Mouse (Mus musculus) CH12F3 (cell line): Measurements from ENCODE around the gene Ppp2r5d.

ENCODE experiments used
- in situ Hi-C: fragments of 300-500 bp; cut with MboI; formaldehyde crosslinking; loops from 2 replicates; pipeline ENCODE4 v1.14.3; 2020; ENCODE audit warnings: low sequenced_read_pairs

Gene Ppp2r5d

DNA sequence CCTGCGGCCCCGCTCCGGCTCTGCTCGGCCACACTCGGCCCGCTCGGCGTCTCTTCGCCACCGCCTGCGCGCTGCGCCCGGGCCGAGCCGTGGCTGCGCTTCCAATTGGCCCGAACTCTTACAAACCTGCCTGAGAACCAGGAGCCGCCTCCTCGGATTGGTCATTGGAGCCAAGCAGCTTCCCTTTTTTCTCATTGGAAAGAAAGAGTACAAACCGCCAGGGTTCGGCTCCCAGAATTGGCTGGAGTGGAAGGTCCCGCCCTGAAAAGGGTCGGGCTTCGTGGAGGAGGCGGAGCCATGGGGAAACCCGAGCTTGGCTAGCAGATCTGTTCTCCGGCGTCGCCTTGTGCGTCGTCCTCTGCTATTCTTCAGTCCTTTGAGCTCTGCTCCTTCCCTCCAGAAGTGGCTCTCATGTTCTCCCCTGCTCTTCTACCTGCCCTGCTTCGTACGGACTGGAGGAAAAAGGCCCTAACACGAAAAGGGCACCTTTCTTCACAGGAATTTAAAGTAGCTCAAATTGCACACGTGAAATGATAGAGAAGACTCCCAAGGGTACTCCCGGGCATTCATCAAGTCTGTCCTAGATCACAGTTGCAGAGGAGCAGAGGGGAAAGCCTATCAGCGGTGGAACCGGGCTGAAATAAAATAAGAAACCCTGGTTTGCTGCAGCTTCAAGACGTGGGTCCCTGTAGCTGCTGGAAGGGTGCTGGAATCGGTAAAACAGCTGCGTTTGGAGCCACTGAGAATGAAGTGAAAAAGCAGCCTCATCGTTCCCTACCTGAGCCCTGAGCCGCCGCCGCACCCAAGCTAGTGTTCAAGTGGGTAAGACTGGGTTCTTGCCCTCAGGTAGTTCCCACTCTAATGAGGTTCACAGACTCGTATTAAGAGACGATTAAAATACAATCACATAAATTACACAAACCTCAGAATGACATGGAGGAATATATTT, at the start of gene Ppp2r5d:
Gene Ppp2r5d, minus strand, starts transcription at position 225 of the 949 bp plus-strand sequence.
- in situ Hi-C loops: no loop called here

- in situ Hi-C loops: no loop called here
Observed at GRCm38 (mm10) chr17:46751794-46752556, 47.1 kb upstream of the Ppp2r5d start, which contains the start of gene Cnpy3. Gene Cnpy3 (minus strand): TSS chr17:46752214.

DNA sequence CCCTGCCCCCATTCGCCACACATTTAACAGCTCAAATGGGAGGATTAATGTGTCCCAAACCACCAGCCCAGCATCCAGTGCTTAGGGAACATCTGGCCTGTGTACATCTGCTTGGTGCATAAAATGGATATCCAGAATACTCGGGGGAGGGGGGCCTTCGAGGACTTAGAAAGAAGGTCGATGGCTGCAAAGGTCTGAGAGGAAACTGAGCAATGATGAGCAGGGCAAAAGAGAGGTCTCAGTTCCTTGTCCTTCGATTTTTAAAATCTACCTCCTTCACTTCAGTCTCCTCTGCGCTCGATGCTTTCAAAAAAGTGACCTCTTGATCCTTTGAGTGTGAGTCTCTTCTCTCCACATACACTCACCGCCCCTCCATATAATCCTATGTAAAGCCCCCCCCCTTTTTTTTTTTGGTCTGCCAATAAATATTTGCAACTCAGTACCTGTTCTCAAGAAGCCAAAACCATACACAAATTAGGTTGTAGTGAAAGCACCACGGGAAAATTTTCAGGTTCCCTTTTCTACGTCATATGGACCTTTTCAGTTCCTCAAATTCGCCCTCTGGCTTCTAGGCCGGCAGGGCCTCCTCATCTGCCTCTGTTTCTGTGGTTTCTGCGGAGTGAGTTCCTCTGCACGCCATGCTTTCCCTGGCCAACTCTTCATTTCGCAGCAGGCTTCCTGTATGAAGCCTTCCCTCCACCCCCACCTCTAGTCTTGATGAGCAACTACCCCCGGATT, 46.3 kb upstream of the Ppp2r5d start:
- in situ Hi-C loops: no loop called here

- in situ Hi-C loops: no loop called here
Observed at GRCm38 (mm10) chr17:46750580-46750979, 45.7 kb upstream of the Ppp2r5d start.

- in situ Hi-C loops: no loop called here
Observed at GRCm38 (mm10) chr17:46749282-46749681, 44.4 kb upstream of the Ppp2r5d start.

DNA sequence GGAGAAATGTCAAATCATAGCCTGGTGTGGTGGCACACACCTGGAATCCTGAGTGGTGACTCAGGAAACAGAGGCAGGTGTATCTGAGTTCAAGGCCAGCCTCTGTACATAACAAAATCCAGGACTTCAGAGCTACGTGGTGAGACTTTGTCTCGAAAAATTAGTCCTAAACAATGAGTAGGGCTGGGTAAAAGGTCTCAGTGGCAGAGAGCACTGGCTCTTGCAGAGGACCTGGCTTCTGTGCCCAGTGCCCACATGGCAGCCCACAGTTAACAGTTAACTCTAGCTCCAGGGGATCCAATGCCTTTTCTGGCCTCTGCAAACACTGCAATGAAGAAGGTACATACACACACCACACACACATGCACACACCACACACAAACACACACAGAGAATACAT, 42.9 kb upstream of the Ppp2r5d start:
- in situ Hi-C loops: no loop called here

DNA sequence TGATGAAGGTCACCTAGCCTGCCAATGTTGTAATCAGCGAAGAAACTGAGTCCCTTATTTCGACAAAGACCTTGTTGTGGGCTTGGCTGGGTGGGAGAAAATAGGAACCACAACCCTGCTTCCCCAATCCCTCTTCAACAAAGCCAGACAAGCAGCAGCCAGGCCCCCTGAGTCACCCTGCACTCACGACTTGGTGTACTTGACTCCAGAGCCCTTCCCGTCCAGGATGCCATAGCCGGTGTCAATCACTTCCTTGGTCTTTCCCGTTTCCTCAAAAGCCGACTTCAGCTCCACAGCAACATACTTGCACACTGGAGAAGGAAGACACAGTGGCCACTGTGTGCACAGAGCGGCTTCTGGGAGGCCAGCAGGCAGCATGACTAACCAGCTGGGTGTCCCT, 42.3 kb upstream of the Ppp2r5d start:
- in situ Hi-C loops: no loop called here

DNA sequence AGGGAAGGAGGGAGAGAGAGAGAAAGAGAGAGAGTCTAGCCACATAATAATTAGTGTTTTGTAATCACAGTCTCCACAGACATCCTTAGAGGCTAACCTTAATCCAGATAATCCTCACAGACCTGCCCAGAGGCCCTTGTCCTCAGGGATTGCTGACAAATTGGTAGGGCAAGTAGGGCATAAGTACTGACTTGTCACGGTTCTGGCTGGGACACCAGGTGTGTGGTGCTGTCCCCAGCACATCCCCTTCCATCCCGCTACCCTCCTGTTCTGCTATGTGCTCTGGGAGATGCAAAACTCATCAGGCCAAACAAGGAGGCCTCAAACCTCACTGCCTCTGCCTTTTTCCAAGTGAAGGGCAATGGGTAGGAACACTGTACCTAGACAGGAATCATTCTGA, 40.6 kb upstream of the Ppp2r5d start:
- in situ Hi-C loops: no loop called here

- in situ Hi-C loops: no loop called here
Observed at GRCm38 (mm10) chr17:46742986-46743385, 38.1 kb upstream of the Ppp2r5d start.

DNA sequence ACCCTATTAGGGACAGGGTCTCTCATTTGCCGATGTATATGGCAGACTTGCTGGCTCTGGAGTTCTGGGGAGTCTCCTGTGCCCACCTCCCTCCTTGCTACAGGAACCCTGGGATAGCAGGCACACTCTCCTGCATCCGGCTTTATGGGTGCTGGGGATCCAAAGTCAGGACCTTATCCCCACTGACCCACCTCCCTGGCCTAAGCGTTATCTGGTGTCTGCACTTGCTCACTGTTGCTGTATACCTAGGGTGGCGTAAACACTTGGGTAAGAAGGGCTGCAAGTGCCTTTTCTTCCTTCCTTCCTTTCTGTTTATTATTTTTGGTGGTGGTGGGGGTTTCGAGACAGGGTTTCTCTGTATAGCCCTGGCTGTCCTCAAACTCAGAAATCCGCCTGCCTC, 36.4 kb upstream of the Ppp2r5d start:
- in situ Hi-C loops: no loop called here

- in situ Hi-C loops: no loop called here
Observed at GRCm38 (mm10) chr17:46736160-46736559, 31.2 kb upstream of the Ppp2r5d start.

GRCm38 (mm10) chr17:46735287-46735686, 30.4 kb upstream of the Ppp2r5d start:
- in situ Hi-C loops: no loop called here

DNA sequence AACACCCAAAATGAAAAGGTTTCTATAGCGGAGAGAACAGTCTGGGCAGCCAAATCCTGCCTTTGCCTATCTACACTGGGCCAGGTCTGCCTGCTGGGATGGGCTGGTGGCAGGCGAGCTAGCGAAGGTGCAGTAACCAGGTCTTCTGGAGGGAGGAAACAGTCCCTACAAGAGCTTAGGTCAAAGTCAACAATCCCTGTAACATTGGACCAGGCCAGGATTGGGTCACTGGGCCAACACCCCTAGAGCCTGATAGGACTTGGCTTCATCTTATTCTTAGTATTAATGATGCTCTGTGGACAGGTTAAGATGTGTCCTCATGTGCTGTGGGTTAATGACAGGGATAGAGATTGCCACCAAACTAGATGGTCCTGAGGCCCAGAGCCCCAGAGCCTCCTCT, 29.1 kb upstream of the Ppp2r5d start:
- in situ Hi-C loops: no loop called here

DNA sequence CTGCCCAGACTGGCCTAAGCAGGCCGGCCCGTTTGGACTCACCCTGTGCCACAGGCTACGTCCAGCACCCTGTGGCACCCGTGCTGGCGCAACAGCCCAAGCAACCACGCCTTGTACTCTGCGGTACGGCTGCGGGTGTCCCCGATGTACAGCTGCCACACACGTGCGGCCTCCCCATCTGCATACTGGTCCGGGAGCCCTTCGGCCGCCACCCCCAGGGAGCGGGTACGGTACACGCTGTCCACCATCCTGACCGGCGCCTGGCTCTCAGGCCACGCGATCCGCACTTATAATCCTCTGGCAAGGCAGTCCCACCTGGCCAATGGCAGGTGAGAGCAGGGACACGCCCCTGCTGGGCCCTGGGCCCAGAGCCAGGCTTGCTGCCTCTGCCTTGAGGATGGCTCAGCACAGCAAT, 24.0 kb upstream of the Ppp2r5d start, which contains the start of gene Gnmt:
Gene Gnmt, minus strand, starts transcription at position 265 of the 415 bp plus-strand sequence.
- in situ Hi-C loops: no loop called here

DNA sequence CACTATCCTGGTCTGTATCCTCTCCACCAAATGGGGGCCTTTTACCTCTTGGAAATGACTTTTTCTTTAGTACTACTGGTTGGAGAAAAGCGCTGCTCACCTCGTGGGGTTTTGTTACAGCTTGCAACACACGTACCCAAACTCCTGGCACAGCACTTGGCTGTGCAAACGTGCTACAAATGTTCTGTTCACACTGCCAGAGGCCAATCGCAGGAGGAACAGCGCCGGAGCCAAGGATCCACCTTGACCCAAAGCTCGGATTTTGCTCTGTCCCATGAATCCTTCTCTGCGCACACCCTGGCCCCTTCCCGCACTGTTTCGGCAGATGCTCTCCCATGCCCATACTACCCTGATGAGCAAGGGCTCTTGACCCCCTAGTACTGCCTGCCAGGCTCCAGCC, 23.6 kb upstream of the Ppp2r5d start:
- in situ Hi-C loops: no loop called here

GRCm38 (mm10) chr17:46728021-46728420, 23.1 kb upstream of the Ppp2r5d start:
- in situ Hi-C loops: no loop called here

DNA sequence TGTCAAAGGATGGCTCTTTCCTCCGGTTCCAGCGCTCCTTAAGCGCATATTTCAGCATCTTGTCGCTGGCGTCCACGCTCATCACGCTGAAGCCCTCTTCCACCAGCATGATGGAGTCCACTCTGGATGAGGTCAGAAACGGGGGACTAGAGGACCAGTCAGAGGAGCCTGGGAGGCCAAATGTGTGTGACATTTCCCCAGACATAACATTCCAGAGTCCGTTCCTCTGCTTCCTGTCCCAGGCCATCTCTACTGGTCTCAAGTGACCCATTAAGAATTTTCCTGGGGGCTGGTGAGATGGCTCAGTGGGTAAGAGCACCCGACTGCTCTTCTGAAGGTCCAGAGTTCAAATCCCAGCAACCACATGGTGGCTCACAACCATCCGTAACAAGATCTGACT, 22.4 kb upstream of the Ppp2r5d start:
- in situ Hi-C loops: no loop called here

DNA sequence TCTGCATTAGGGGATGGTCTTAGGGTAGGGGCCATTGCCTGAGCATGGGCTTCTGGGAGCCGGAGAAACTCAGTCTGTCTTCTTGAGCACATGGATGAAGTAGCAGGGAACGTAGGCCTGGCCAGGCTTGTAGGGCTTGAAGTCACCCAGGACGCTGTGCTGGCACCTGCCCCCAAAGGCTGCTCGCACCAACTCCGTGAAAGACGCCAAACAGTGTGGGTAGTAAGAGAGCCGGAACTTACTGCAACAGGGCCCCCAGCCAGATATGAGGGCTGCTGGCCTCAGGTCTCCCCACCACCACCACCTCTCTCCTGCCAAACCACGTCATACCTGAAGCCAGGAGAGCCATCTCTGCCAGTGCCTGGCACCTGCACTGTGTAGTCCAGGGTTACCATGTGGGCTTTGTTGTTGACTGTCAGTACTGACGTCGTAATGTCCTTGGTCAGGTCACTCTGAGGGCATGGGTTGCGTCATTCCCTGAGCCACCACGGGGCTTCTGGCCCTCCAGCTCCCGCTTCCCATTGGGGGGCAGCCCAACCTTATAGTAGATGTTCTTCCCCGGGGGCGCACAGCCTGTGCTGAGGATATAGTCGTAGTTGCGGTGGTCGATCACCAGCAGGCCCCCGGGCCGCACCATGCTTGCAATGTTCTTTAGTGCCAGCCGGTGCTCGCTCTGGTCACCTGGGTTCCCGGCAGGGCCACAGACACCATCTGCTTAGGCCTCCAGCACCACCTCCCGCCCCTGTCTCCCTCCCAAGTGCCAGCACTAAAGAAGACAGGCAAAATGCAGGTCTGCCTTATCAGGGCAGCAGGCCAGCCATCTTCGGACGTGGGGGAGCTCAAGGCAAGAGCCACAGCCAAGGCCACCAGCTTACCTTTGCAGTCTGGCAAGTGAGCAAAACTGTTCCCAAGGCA, 21.1 kb upstream of the Ppp2r5d start:
- in situ Hi-C loops: no loop called here

DNA sequence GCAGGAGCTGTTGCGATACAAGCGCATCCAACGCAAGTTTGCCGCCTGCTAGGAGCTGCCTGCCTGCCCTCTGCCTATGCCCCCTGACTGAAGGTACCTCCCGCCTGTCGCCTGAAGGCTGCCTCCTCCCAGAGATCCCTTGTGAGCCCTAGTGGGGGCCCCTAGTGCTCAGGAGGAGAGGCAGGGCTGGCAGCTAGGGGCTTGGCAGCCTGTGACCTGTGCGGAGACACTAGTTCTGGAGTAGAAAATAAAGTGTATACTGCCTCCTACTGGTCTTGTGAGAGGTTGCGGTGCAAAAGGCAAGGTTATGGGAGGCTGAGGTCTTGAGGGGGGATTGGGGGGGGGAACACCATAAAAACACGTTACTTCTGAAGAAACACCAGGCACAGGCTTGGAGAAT, 20.4 kb upstream of the Ppp2r5d start:
- in situ Hi-C loops: no loop called here

DNA sequence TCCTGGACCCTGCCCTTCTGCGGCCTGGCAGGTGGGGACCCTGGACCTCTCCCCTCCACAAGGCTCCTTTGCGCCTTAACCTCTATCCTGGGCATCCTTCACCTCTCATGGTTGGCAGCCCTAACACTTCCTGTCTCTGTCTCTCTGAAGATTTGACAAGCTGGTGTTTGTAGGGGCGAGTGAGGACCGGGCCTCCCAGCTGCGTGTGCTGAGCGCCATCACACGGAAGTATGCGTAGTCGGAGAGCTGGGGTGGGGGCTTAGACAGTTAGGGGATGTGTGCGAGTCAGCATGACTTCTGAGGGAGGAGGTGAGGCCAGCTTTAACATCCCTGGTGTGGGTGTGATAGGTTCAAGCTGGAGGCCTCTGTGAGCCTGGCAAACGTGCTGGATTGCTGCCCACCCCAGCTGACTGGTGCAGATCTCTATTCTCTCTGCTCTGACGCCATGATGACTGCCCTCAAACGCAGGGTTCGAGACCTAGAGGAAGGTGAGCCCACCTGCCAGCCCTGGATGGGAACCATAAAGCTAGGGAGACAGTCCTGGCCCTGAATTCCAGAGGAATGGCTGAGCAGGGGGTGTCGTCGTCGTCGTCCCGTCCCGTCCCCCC, 19.7 kb upstream of the Ppp2r5d start:
- in situ Hi-C loops: no loop called here
